Mouse (Mus musculus) E14TG2a.4 (cell line): ENCODE data around the gene Trim13.
A peak's percentile ranks its signal among the peaks of the same experiment; 100 is the strongest.

Experiments
- H3K27me3 ChIP-seq: 2 replicates; pipeline ENCODE4 v1.6.1; 2014; ENCODE audit warnings: low read length, control low read depth; ENCODE audit not compliant: insufficient read depth
- H3K36me3 ChIP-seq: 2 replicates; pipeline ENCODE4 v1.6.1; 2014; ENCODE audit warnings: low read length, control low read depth; ENCODE audit not compliant: insufficient read depth
- H3K4me1 ChIP-seq: replicated peaks from 2 replicates; pipeline ENCODE4 v1.6.1; 2014; ENCODE audit warnings: low read depth, low read length, control low read depth
- H3K4me3 ChIP-seq: replicated peaks from 2 replicates; pipeline ENCODE4 v1.5.1; 2014; ENCODE audit warnings: mild to moderate bottlenecking, low read length
- H3K9me3 ChIP-seq: 2 replicates; pipeline ENCODE4 v1.6.1; 2014; ENCODE audit warnings: low read length, control low read depth
- CTCF ChIP-seq: conservative IDR thresholded peaks from 2 replicates; pipeline ENCODE4 v1.5.1; 2014; ENCODE audit warnings: low read length
- NANOG ChIP-seq: IDR thresholded peaks from 2 replicates; pipeline ENCODE4 v1.6.1; 2014; ENCODE audit warnings: borderline replicate concordance, low read length, mixed read lengths
- POU5F1 ChIP-seq: IDR thresholded peaks from 2 replicates; pipeline ENCODE4 v1.6.1; 2014; ENCODE audit warnings: low read length, borderline replicate concordance

The Trim13 gene

GRCm38 (mm10) chr14:61572131-61572530, 25.9 kb upstream of the Trim13 start:
- no peaks in the 10 kb centered on the region; the same call in 1 of the 2 replicates for H3K27me3 ChIP-seq
- no peaks in the 10 kb centered on the region for H3K36me3 ChIP-seq
- no peaks in the 10 kb centered on the region for H3K9me3 ChIP-seq
- 0 out of 2 replicates have a peak, but pooled peaks cover 2% of the 10 kb centered on the region for H3K4me1 ChIP-seq
- TF ChIP-seq CTCF: no peak
- no peak for TF ChIP-seq POU5F1
- TF ChIP-seq NANOG: no peak
- no peak overlapping the region for H3K4me3 ChIP-seq

GRCm38 (mm10) chr14:61575066-61575465, 23.0 kb upstream of the Trim13 start:
- no peaks in the 10 kb centered on the region; the same call in 1 of the 2 replicates for H3K27me3 ChIP-seq
- H3K4me3 ChIP-seq: no peak overlapping the region
- H3K4me1 ChIP-seq: 0 out of 2 replicates have a peak, but pooled peaks cover 2% of the 10 kb centered on the region
- H3K9me3 ChIP-seq: peaks cover 6% of the 10 kb centered on the region
- no peak for TF ChIP-seq NANOG
- no peaks in the 10 kb centered on the region for H3K36me3 ChIP-seq

DNA sequence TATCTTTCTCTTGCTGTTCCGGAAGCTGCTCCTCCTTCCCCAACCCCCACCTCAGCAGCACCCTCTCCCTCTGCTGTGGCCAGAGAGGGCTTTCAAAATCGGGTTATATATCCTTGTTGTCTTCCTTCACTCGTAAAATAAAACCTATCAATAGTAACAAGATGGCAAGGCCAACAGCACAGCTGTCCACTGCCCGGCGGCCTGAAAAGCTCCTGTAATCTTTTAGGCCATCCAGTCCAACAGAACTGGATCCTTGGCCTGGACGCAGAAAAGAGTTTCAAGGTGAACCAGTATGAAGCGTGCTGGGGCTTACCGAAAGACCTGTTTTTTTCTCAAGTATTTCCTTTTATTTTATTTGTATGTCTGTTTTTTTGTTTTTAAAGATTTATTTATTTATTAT, 22.1 kb upstream of the Trim13 start:
- Histone ChIP-seq H3K4me1 (0 out of 2 replicates have a peak, but pooled peaks cover 2% of the 10 kb centered on the region), H3K36me3 (no peaks in the 10 kb centered on the region), H3K9me3 (peaks cover 9% of the 10 kb centered on the region), H3K4me3 (no peak overlapping the region), H3K27me3 (no peaks in the 10 kb centered on the region; the same call in 1 of the 2 replicates)
- TF ChIP-seq CTCF (no peak), POU5F1 (no peak), NANOG (no peak)

DNA sequence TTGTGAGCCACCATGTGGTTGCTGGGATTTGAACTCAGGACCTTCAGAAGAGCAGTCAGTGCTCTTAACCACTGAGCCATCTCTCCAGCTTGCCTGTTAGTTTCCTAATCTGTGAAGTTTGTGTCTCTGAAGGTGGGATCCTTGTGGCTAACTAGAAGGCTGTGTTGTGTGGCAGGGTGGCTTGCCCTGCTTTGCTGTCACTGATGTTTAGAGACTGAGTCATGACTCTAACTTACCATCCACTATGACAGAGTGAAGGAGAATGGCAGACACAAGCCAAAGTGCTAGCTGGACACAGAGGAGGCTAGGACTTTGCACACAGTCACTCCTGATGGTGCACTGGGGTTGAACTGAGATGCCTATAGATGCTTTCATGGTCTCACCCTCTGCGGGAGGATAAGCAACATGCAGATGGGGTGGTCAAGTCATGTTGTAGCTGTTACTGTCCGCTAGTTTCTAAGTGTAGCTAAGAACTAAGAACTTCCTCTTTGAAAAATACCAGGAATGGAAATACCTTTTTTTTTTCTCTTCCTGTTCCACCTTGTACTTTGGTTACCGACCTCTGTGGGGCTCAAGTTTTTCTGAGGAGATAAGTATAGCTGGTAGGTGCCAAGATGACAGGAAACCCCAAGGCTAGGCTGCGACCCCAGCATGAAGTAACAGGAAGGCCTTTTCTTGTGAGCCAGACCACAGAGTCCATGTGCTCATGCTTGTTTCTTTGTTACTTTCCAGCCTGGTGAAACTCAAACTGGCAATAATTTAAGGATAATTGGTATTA, 8.6 kb upstream of the Trim13 start:
- TF ChIP-seq CTCF: no peak
- TF ChIP-seq NANOG: no peak
- no peak for TF ChIP-seq POU5F1
- Histone ChIP-seq H3K4me3 (no peak overlapping the region), H3K4me1 (no peaks in the 10 kb centered on the region), H3K27me3 (no peaks in the 10 kb centered on the region), H3K36me3 (no peaks in the 10 kb centered on the region), H3K9me3 (no peaks in the 10 kb centered on the region)

GRCm38 (mm10) chr14:61596719-61597426, 1.2 kb upstream of the Trim13 start:
- Histone ChIP-seq H3K4me1 (peaks cover 44% of the 10 kb centered on the region), H3K27me3 (no peaks in the 10 kb centered on the region), H3K4me3 (no peak overlapping the region), H3K36me3 (peaks cover 19% of the 10 kb centered on the region), H3K9me3 (no peaks in the 10 kb centered on the region)
- TF ChIP-seq NANOG (no peak), CTCF (no peak), POU5F1 (no peak)

DNA sequence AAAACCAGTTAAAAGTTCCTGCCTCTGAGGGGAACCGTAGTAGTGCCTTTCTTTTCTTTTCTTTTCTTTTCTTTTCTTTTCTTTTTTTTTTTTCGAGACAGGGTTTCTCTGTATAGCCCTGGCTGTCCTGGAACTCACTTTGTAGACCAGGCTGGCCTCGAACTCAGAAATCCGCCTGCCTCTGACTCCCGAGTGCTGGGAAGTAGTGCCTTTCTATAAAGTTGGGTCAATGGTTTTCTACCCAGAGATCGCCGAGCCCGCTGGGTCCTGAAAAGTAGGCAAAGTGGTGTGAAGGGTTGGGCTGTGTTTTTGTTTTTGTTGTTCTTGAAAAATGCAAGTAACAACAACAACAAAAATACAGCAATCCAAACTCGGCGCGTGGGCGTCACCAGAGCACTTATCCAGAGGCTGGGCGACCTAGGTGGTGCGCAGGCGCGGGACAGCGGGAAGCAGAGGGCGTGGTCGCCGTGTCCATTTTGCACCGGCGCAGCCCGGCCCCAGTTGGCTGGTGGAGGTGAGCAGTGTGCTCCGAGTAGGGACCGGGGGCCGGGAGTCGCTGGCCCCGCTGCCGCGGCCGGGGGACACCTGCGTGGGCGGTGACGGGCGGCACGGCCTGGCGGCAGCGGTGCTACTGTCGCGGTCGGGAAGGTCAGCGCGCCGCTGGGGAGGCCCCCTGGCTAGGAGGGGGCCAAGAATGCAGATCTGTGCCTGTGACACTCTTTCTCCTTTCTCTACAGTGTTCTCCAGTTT, 1.2 kb downstream of the Trim13 start:
- peaks cover 31% of the 10 kb centered on the region for H3K36me3 ChIP-seq
- peaks cover 65% of the 10 kb centered on the region for H3K4me1 ChIP-seq
- H3K4me3 ChIP-seq: peak overlapping the region; percentile 86
- no peak for TF ChIP-seq POU5F1
- no peaks in the 10 kb centered on the region for H3K9me3 ChIP-seq
- H3K27me3 ChIP-seq: no peaks in the 10 kb centered on the region

GRCm38 (mm10) chr14:61601348-61601747, 3.3 kb downstream of the Trim13 start:
- TF ChIP-seq CTCF (no peak), POU5F1 (no peak), NANOG (no peak)
- Histone ChIP-seq H3K4me3 (peak overlapping the region; percentile 86), H3K4me1 (peaks cover 74% of the 10 kb centered on the region), H3K36me3 (peaks cover 52% of the 10 kb centered on the region), H3K27me3 (no peaks in the 10 kb centered on the region), H3K9me3 (no peaks in the 10 kb centered on the region)

DNA sequence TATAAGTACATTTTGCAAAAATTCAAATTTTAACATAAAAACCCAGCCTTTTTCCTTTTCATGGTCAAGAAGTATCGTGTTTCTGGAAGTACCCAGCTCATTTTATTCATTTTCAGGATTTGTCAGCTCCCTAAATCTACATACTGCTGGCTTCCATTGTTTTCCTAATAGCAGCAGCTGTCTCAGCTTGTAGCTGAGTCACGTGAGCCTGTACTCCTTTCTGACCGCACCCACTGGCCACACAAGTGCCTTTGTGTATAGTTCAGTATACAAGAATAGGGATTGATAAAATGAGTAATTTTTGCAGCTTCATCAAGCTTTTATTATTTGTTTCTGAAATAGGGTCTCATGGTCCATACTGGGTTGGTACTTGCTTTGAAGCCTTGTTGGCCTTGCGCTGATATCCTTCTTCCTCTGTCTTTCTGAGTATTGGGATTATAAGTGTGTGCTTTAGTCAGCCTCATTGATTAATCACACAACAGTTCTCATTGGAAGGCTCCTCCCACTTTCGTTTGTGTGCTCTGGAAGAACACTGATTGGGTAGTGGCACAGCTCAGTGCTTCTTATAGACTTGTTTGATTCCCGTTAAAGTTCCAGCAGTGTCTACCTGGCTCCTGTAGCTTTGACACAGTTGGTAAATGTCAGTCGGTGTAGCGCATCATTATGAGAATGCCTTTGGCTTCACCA, 5.2 kb downstream of the Trim13 start:
- Histone ChIP-seq H3K4me1 (peaks cover 75% of the 10 kb centered on the region), H3K9me3 (no peaks in the 10 kb centered on the region), H3K27me3 (no peaks in the 10 kb centered on the region), H3K36me3 (peaks cover 63% of the 10 kb centered on the region), H3K4me3 (peak overlapping the region; percentile 86)
- TF ChIP-seq CTCF (no peak), NANOG (peak; percentile 32; the same call in 1 of the 2 replicates)
